Mouse (Mus musculus) kidney, embryonic 15.5 days (tissue): Measurements from ENCODE around the gene Gm20696. TPM values are rescaled to one million over a fixed set of nuclear protein-coding genes. Genes with fewer than 3 reads are reported as not detected.
A peak's percentile ranks its signal among the peaks of the same experiment; 100 is the strongest.

ENCODE experiments used
- ATAC-seq: fragments of 200-750 bp; cut with Nextera tagmentation; replicated peaks from 2 replicates; pipeline ENCODE4 v1.8.0; 2017; ENCODE audit warnings: moderate TSS enrichment; ENCODE audit not compliant: low FRiP score
- H3K27ac ChIP-seq: fragments of 300-500 bp; sonication (generic); 2 replicates; pipeline ENCODE4 v1.5.1; 2015; ENCODE audit warnings: mild to moderate bottlenecking, inconsistent platforms
- H3K27me3 ChIP-seq: fragments of 300-500 bp; sonication (generic); 2 replicates; pipeline ENCODE4 v1.6.1; 2015; ENCODE audit warnings: inconsistent platforms
- H3K36me3 ChIP-seq: fragments of 300-500 bp; sonication (generic); 2 replicates; pipeline ENCODE4 v1.6.1; 2015; ENCODE audit warnings: inconsistent platforms
- H3K4me1 ChIP-seq: fragments of 300-500 bp; sonication (generic); 2 replicates; pipeline ENCODE4 v1.6.1; 2015; ENCODE audit warnings: inconsistent platforms
- H3K4me2 ChIP-seq: fragments of 300-500 bp; sonication (generic); 2 replicates; pipeline ENCODE4 v1.6.1; 2015; ENCODE audit warnings: moderate library complexity, mild to moderate bottlenecking, inconsistent platforms
- H3K4me3 ChIP-seq: fragments of 300-500 bp; sonication (generic); replicated peaks from 2 replicates; pipeline ENCODE4 v1.5.1; 2015; ENCODE audit warnings: mild to moderate bottlenecking, inconsistent platforms
- H3K9ac ChIP-seq: fragments of 300-500 bp; sonication (generic); 2 replicates; pipeline ENCODE4 v1.6.1; 2015; ENCODE audit warnings: mild to moderate bottlenecking, inconsistent platforms
- H3K9me3 ChIP-seq: fragments of 300-500 bp; sonication (generic); replicated peaks from 2 replicates; pipeline ENCODE4 v1.6.1; 2016; ENCODE audit warnings: inconsistent platforms
- WGBS: fragments of 180-500 bp; shearing (Covaris S2); methylation state at CpG from one replicate; pipeline ENCODE4 v1.1.7; 2015; ENCODE audit warnings: mixed read lengths; 5-methylcytosine and 5-hydroxymethylcytosine counted together
- polyA plus RNA-seq: library from polyadenylated mRNA; unstranded; fragments of >200 nt; fragmentation: Nextera tagmentation; extraction: Ambion mirVana; gene quantifications from 2 replicates; pipeline ENCODE4 v1.2.1, GENCODE M21; 2015

The Gm20696 gene
- polyA plus RNA-seq, 1 experiment from 2014 or later, result 4.0 TPM

- H3K27me3 ChIP-seq, result no peaks in the 10 kb centered on the region
- peak overlapping the region; percentile 7; the same call in 1 of the 2 replicates for H3K4me2 ChIP-seq
- H3K9me3 ChIP-seq, result no peaks in the 10 kb centered on the region
- H3K4me1 ChIP-seq, result peaks cover 35% of the 10 kb centered on the region
- H3K36me3 ChIP-seq, result no peaks in the 10 kb centered on the region
- H3K9ac ChIP-seq, result no peak overlapping the region
- no peak overlapping the region for H3K27ac ChIP-seq
- H3K4me3 ChIP-seq, result no peak overlapping the region
- WGBS, result 31% methylated on average over 13 of the region's 13 CpGs
- ATAC-seq, result no peak
These were observed 402.2 kb downstream of the Gm20696 start for GRCm38 (mm10) chr6:99264192-99265093.

- Histone ChIP-seq H3K27me3 (no peaks in the 10 kb centered on the region), H3K27ac (no peak overlapping the region), H3K36me3 (no peaks in the 10 kb centered on the region), H3K4me1 (peaks cover 35% of the 10 kb centered on the region), H3K4me2 (peak overlapping the region; percentile 7; the same call in 1 of the 2 replicates), H3K9ac (no peak overlapping the region), H3K9me3 (no peaks in the 10 kb centered on the region), H3K4me3 (no peak overlapping the region)
- 25% methylated on average over 2 of the region's 2 CpGs for WGBS
- 0 out of 2 replicates have a peak, but pooled peaks have one; percentile 20 for ATAC-seq
These were observed 402.8 kb downstream of the Gm20696 start for GRCm38 (mm10) chr6:99263886-99264185.

DNA sequence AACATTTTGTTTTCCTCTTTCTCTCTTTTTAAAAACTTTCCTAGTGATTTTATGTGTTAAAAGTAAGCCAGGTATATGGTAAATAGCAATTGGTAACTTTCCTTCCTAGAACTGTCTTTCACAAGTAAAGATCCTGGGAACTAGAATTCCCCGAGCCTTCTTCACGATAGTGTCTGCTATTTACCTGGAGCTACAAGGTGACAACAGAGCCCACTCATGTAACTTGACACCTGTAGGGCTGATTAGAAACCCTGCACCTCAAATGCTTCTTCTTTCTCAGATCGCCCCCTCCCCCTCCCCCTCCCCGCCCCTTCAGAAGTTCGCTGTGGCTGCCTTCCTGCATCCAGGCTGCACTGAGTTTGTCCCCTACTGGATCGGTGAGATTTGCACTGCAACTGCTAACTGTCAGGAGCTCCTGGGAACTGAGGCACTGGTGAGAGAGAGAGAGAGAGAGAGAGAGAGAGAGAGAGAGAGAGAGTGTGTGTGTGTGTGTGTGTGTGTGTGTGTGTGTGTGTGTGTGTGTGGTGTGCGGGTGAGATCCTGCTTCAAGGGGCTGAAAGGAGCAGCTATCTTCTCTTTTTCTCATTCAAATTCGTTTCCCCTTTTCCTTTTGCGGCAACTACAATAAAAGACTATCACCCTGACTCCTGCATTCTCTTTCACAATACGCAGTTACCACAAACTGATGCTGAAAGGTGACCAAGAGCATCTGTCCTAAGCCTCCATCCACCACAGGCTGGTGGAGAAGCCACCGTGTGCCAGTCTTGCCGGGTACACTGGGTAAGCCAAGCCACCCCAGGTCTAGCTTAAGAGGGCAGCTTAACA, 403.3 kb downstream of the Gm20696 start:
- no peak overlapping the region for H3K27ac ChIP-seq
- H3K36me3 ChIP-seq, result no peaks in the 10 kb centered on the region
- no peak overlapping the region for H3K4me2 ChIP-seq
- no peaks in the 10 kb centered on the region for H3K9me3 ChIP-seq
- H3K9ac ChIP-seq, result no peak overlapping the region
- H3K4me1 ChIP-seq, result peaks cover 40% of the 10 kb centered on the region
- H3K4me3 ChIP-seq, result no peak overlapping the region
- H3K27me3 ChIP-seq, result no peaks in the 10 kb centered on the region
- ATAC-seq, result no peak
- 12% methylated on average over 12 of the region's 12 CpGs for WGBS

DNA sequence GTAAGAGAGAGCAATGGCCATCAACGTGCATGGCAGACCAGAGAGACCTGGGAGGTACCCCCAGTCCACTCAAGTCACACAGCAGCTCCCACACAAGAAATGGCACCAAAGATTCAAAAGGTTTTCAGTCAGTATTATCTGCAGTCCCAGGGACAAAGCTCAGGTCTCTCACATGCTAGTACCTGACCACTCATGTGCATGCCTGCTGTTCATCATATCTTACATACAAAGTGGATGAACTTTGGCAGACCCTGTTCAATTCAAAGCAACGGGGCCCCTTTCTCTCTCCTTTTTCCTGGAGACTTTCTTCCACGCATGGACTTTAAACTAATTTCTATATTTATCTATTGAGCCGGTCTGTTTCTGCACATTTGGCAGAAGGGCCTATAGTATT, 404.9 kb downstream of the Gm20696 start:
- H3K27me3 ChIP-seq, result no peaks in the 10 kb centered on the region

GRCm38 (mm10) chr6:99260941-99261736, 405.5 kb downstream of the Gm20696 start:
- H3K4me2 ChIP-seq, result no peak overlapping the region

More for the DNA sequence above, 404.9 kb downstream of the Gm20696 start:
- 64% methylated on average over 4 of the region's 4 CpGs for WGBS
- Histone ChIP-seq H3K4me3 (no peak overlapping the region), H3K4me2 (no peak overlapping the region), H3K27ac (no peak overlapping the region), H3K9ac (no peak overlapping the region), H3K36me3 (no peaks in the 10 kb centered on the region), H3K9me3 (no peaks in the 10 kb centered on the region), H3K4me1 (peaks cover 40% of the 10 kb centered on the region)
- ATAC-seq, result no peak

DNA sequence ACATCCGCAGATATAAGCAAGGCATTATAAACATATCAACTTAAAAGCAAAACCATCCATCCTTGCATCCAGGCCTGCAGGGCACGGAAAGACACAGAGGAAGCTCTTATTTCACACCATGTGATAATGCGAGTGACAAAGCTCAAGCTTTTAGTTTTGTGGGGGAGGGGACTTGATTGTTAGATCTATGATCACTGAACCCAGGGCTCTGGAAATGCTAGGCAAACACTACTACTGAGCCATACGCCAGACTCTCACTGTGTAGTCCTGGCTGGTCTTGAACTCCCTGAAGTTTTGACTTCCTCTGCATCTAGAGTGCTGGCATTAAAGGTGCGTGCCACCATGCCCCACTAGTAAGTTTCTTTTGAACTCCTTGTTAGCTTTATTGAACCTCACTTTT, 408.3 kb downstream of the Gm20696 start:
- ATAC-seq, result no peak
- no peak overlapping the region for H3K4me3 ChIP-seq
- WGBS, result 53% methylated on average over 5 of the region's 5 CpGs

More at GRCm38 (mm10) chr6:99260941-99261736, 405.5 kb downstream of the Gm20696 start:
- no peak overlapping the region for H3K9ac ChIP-seq
- H3K27me3 ChIP-seq, result no peaks in the 10 kb centered on the region
- ATAC-seq, result no peak
- WGBS, result 54% methylated on average over 11 of the region's 11 CpGs
- peaks cover 35% of the 10 kb centered on the region for H3K4me1 ChIP-seq
- no peaks in the 10 kb centered on the region for H3K9me3 ChIP-seq
- no peak overlapping the region for H3K27ac ChIP-seq
- no peaks in the 10 kb centered on the region for H3K36me3 ChIP-seq
- no peak overlapping the region for H3K4me3 ChIP-seq

DNA sequence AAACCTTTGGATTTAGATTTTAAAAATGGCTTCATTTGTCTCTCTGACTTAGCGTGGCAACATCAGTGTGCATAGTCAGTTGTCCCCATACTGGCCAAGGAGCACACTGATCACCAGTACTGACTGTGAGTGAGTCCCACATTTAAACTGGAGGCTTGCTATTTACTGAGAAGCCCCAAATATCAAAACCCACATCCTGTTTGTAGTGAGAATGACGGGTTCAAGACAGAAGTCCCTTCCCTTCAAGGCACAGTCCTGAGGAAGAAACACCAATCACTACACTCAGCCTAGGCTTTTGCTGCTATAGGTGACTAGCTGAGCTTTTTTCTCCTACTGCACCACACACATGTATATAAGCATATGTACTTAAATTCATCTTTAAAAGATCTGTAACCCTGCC, 408.9 kb downstream of the Gm20696 start:
- Histone ChIP-seq H3K27ac (no peak overlapping the region), H3K4me2 (no peak overlapping the region), H3K4me3 (no peak overlapping the region), H3K9me3 (no peaks in the 10 kb centered on the region), H3K9ac (no peak overlapping the region), H3K27me3 (no peaks in the 10 kb centered on the region), H3K36me3 (no peaks in the 10 kb centered on the region), H3K4me1 (peaks cover 5% of the 10 kb centered on the region; the same call in 1 of the 2 replicates)
- 83% methylated on average over 2 of the region's 2 CpGs for WGBS
- no peak for ATAC-seq

More for the DNA sequence above, 408.3 kb downstream of the Gm20696 start:
- Histone ChIP-seq H3K4me2 (no peak overlapping the region), H3K27ac (no peak overlapping the region), H3K9ac (no peak overlapping the region), H3K36me3 (no peaks in the 10 kb centered on the region), H3K4me1 (peaks cover 9% of the 10 kb centered on the region), H3K9me3 (no peaks in the 10 kb centered on the region), H3K27me3 (no peaks in the 10 kb centered on the region)

GRCm38 (mm10) chr6:99253331-99253730, 413.3 kb downstream of the Gm20696 start:
- Histone ChIP-seq H3K36me3 (no peaks in the 10 kb centered on the region), H3K27me3 (no peaks in the 10 kb centered on the region), H3K9ac (no peak overlapping the region), H3K4me1 (0 out of 2 replicates have a peak, but pooled peaks cover under 1% of the 10 kb centered on the region), H3K4me2 (no peak overlapping the region), H3K4me3 (no peak overlapping the region), H3K9me3 (no peaks in the 10 kb centered on the region), H3K27ac (no peak overlapping the region)
- ATAC-seq, result no peak
- WGBS, result 83% methylated on average over 8 of the region's 8 CpGs

DNA sequence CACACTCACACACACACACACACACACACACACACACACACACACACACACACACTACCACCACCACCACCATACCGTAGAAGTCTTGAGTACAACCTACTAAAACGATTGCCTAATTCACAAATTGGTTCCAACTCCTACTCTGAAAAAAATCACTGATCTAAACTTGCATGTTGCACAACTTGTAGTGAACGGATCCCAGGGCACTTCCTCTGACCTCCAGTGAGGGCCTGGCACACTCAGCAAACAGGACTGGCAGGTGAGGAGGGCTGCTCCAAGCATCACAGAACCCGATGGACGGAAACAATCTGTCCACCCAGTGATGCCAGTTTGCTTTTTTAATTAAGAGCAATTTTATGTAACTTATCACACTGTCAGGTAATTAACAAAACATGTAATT, 413.8 kb downstream of the Gm20696 start:
- WGBS, result 79% methylated on average over 5 of the region's 5 CpGs
- Histone ChIP-seq H3K4me3 (no peak overlapping the region), H3K4me2 (no peak overlapping the region), H3K4me1 (no peaks in the 10 kb centered on the region), H3K9me3 (no peaks in the 10 kb centered on the region), H3K27ac (no peak overlapping the region), H3K9ac (no peak overlapping the region), H3K27me3 (no peaks in the 10 kb centered on the region), H3K36me3 (no peaks in the 10 kb centered on the region)
- ATAC-seq, result no peak

DNA sequence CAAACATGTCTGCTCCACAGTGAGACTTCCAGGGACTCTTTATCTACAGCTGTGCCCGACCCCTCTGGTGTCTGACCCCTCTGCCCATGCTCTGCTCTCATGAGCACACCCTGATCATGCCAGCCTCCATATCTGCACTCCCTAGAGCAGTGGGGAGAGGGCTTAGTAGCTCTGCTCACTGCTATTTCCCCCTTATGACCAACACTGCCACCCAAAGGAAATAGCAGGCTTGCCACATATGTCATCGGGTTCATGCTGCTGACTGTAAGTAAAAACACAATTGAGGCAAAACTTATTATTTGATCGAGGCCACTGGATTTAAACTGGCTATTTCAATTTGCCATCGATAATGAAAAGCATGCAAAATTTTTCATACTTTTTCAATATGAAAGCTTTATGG, 414.7 kb downstream of the Gm20696 start:
- no peak for ATAC-seq
- Histone ChIP-seq H3K9me3 (no peaks in the 10 kb centered on the region), H3K4me2 (no peak overlapping the region), H3K4me1 (no peaks in the 10 kb centered on the region), H3K27me3 (no peaks in the 10 kb centered on the region), H3K9ac (no peak overlapping the region), H3K36me3 (0 out of 2 replicates have a peak, but pooled peaks cover 2% of the 10 kb centered on the region), H3K4me3 (no peak overlapping the region), H3K27ac (no peak overlapping the region)
- WGBS, result 86% methylated on average over 4 of the region's 4 CpGs

DNA sequence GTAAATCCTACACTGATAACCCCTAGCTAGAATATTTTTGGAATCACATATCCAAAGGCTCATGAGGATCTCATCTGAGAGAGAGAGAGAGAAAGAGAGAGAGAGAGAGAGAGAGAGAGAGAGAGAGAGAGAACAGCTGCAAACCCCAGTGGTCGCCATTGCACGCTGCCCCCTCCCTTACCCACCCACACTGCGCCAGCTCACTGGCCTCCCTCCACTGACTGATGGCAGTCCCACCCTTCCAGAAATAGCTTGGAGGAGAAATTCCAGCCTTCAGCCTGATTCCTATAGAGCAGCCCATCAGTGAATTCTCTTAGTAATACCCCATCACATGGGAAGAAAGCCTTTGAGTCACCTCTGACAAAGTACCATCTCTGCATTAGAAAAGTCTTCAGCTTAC, 415.4 kb downstream of the Gm20696 start:
- H3K9me3 ChIP-seq, result no peaks in the 10 kb centered on the region
- WGBS, result 78% methylated on average over 3 of the region's 3 CpGs
- no peaks in the 10 kb centered on the region for H3K4me1 ChIP-seq
- H3K4me2 ChIP-seq, result no peak overlapping the region
- H3K9ac ChIP-seq, result no peak overlapping the region
- H3K27me3 ChIP-seq, result no peaks in the 10 kb centered on the region
- H3K4me3 ChIP-seq, result no peak overlapping the region
- H3K36me3 ChIP-seq, result 0 out of 2 replicates have a peak, but pooled peaks cover 2% of the 10 kb centered on the region
- no peak for ATAC-seq
- H3K27ac ChIP-seq, result no peak overlapping the region
